Mouse (Mus musculus) granulocyte monocyte progenitor cell, adult 5-6 weeks (primary cell): ENCODE results near the gene Echdc3. TPM values are rescaled to one million over a fixed set of nuclear protein-coding genes. Genes with fewer than 3 reads are reported as not detected.
A peak's percentile ranks its signal among the peaks of the same experiment; 100 is the strongest.

Source experiments
- ATAC-seq: replicated peaks from 2 replicates; pipeline ENCODE4 v1.8.0; 2016; ENCODE audit warnings: mild to moderate bottlenecking, moderate TSS enrichment, inconsistent platforms; ENCODE audit not compliant: poor library complexity, severe bottlenecking
- total RNA-seq, 2 experiments: library from RNA; stranded (forward) in 1 of 2; stranded (reverse) in 1 of 2; fragments of 200-712, 200-1000 nt in 1 of 2; fragments of >200 nt in 1 of 2; fragmentation: Nextera tagmentation in 1 of 2; gene quantifications; 2 replicates each; pipeline ENCODE4 v1.2.3; 2014 to 2017

Echdc3 gene
- total RNA-seq (2014; fragmentation: Nextera tagmentation) (2.4 and 4.1 TPM in 2 replicates), total RNA-seq (2017) (0.82 and 1.3 TPM in 2 replicates)

DNA sequence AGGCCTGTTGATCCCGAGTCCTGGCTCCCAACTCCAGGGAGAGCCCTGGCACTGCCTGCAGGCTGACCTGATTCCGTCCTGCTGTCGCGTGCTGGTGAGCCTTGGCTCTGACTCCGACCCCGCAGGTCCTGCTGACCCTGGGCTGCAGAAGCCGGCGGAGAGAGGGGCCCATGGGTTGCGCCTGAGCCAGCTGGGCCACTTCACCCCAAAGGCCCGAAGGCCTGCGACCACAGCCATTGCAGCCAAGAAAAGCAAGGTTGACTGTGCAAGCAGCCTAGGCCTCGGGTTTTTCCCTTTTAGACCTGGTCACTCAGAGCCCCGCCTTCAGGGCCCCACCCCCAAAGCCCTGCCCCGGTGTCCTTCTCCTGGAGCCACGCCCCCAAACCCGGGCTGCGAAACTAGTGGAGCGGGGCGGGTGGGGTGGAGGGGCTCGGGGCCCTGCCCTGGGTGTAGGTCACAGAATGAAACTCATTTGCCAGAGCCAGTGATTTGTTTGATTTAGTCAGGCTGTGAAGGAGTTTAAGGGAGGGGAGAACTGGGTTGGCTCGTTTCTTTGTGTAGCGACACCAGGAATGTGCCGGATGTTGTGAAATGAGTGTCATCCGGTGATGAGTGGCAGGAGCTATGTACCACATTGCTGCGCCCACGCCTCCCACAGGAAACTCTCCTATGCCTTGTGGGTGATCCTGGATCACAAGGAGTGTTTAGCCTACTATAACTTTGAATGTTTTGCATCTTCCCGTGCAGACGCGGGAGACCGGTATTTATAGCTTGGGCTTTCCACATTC lies at the start of gene Echdc3:
TSS of gene Echdc3 (minus strand) at position 310 of the 788 bp plus-strand sequence.
- peak; percentile 72 for ATAC-seq

GRCm38 (mm10) chr2:6261718-6262117 lies 48.9 kb upstream of the Echdc3 start:
- ATAC-seq, result no peak

DNA sequence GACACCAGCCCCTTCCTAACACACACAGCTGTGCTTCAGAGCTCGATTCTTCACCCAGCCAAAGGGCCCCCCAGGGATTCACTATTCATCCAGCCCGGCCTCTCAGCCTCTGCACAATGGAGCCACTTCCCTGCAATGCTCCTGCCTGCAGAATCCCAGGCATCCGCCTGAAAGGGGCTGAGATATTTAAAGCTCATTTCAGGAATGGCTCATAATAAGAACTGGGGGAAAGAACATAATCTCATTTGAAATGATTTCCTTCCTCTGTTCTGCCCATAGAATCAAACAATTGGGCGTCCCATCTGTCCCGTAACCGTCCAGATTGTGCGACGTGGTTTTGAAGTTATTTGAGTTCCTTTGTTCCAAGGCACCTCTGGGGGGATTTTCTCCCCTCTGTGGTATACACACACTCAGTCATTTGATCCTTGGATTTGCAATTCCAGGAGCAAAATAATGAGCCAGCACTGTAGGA lies 48.4 kb upstream of the Echdc3 start:
- ATAC-seq, result no peak

GRCm38 (mm10) chr2:6260661-6261060 lies 47.8 kb upstream of the Echdc3 start:
- no peak for ATAC-seq

GRCm38 (mm10) chr2:6259182-6259581 lies 46.3 kb upstream of the Echdc3 start:
- peak; percentile 71 for ATAC-seq

DNA sequence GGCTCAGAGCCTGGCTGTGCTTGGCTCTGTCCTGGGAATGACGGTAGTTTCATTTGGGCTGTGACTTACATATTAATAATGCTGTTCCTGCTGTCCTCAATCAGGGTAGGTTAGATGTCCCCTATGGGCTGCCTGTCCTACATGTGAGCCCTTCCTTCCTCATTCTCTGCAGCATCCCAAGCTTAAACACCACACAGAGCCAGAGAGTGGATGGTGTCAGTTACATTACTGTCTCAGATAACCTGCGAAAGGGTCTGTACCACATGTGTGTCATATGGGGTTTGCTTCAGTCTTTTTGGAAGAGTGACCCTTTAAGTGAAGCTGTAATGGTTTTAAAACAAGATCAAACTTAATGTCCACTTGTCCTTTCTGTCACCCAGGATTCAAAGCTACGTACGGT lies 45.2 kb upstream of the Echdc3 start:
- 0 out of 2 replicates have a peak, but pooled peaks have one; percentile 18 for ATAC-seq

- no peak for ATAC-seq
Observed at GRCm38 (mm10) chr2:6257146-6257545, 44.3 kb upstream of the Echdc3 start.

DNA sequence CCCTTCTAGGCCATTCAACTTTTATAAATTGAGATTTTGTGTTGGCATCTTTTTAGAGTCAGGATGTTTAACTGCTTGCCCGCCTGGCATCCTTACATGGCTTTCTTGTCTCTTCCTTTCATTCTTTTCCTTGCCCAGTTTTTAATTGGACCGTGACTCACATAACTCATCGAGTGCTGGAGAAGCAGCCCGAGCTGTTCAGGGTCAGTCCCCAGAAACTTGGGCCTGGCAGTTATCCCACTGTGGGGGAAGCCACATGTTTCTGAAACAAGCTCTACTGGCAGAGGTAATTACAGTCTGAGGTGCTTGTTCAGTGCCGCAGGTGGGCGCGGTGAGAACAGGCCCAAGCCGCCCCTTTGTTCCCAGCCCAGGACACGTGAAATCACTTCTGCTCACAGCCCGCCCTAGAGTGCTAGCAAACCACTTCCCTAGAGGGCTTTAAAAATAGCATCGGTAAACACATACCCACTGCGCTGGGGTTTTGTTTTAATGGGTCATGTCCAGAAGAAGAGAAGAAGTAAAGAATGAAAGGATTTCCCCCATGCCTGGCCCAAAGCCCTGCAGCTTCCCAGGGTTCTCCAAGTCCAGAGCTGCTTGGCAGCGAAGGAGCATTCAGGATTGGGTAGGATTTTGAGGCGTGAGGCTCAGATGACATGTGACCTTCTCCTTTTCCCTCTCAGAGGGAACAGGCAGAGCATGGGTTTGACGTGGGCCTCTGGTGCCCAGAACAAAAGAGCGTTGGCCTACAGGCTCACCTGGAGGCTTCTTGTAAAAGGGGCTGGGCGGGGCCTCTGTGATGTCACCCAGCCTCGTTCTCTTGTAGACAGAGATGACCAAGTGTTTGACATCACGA lies 43.4 kb upstream of the Echdc3 start:
- peak; percentile 58 for ATAC-seq

- ATAC-seq, result no peak
Observed at GRCm38 (mm10) chr2:6255402-6255988, 42.7 kb upstream of the Echdc3 start.

DNA sequence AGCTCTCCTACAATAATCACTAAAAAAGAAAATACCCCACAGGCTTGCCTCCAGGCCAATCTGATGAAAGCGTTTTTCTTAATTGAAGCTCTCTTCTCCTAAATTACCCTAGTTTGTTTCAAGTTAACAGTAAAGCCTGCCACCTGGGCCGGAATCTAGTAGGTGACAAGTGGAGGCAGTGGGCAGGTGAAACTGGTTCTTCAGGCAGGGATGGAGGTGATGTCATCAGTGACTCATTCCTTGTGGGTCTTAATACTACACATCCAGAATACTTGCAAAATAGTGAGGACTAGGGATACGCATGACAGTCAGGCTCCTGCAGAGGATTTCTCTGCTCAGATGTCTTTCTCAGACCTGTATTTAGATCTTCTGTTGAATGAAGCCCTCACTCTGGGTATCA lies 39.7 kb upstream of the Echdc3 start:
- ATAC-seq, result no peak

GRCm38 (mm10) chr2:6251076-6251496 lies 38.3 kb upstream of the Echdc3 start:
- peak; percentile 89 for ATAC-seq

GRCm38 (mm10) chr2:6241446-6241845 lies 28.6 kb upstream of the Echdc3 start:
- no peak for ATAC-seq

DNA sequence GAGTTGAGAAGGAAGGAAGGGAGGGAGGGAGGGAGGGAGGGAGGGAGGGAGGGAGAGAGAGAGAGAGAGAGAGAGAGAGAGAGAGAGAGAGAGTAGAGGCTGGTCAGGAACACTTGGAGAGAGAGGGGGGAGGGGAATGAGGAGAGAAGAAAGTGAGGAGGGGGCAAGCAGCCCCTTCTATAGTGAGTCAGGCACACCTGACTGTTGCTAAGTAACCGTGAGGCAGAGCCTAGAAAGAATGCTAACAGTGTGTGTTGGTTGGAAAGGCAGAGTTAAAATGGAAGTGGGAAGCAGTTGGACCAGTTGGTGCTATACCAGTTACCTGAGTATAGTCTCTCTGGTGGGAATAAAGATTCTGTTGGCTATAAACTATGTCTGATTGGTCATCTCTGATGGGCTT lies 27.2 kb upstream of the Echdc3 start:
- ATAC-seq, result no peak

GRCm38 (mm10) chr2:6239333-6239732 lies 26.5 kb upstream of the Echdc3 start:
- no peak for ATAC-seq

GRCm38 (mm10) chr2:6238679-6239078 lies 25.8 kb upstream of the Echdc3 start:
- peak; percentile 30; the same call in 1 of the 2 replicates for ATAC-seq

GRCm38 (mm10) chr2:6238244-6238643 lies 25.4 kb upstream of the Echdc3 start:
- peak; percentile 40 for ATAC-seq

DNA sequence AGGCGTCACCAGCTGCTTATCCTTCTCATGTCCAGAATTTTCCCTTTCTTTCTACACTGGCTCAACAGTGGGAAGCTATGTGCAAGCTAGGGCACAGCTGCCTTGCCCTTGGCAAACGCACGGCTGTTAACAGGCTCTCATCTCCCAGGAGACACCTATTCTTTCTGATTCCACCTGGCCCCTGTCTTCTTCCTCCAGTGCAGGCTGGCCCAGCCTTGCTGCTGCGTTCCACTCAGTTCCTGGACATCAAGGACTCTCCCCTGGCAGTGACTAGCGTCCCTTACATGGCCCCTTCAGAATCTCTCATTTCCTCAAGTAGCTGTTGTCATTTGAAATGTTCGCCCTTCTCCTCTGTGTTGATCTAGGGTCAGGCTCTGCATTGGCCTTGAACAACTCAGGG lies 20.5 kb upstream of the Echdc3 start:
- no peak for ATAC-seq

DNA sequence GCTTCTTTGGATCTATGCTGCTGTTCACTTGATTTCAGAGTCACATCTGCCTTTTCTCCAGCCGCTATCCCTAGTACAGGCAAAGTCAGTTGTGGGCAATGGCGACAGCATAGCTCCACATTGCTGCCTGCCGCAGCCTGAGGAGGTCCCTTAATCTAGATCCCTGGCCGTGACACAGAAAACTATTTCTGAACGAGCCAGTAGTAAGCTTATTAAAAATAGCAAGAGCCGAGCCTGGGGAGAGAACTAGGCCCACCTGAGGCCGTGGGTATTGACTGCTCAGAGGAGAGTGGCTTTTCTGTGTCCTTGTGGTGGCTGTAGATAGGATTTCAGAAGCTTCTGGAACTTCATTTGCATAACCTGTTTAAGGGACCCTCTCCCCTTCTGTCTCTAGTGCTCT lies 19.9 kb upstream of the Echdc3 start:
- ATAC-seq, result no peak

- no peak for ATAC-seq
Observed at GRCm38 (mm10) chr2:6230865-6231264, 18.0 kb upstream of the Echdc3 start.

- peak; percentile 90 for ATAC-seq
Observed at GRCm38 (mm10) chr2:6229597-6230290, 16.9 kb upstream of the Echdc3 start.
